Mouse (Mus musculus) hindbrain, embryonic 12.5 days (tissue): Measurements from ENCODE around the gene C2cd4b. TPM values are rescaled to one million over a fixed set of nuclear protein-coding genes. Genes with fewer than 3 reads are reported as not detected.

Source experiments
- ATAC-seq: fragments of 200-750 bp; cut with Nextera tagmentation; 2 replicates; pipeline ENCODE4 v1.8.0; 2017; ENCODE audit warnings: moderate TSS enrichment; ENCODE audit not compliant: low FRiP score
- H3K27ac ChIP-seq: fragments of 300-500 bp; sonication (generic); 2 replicates; pipeline ENCODE4 v1.5.1; 2016; ENCODE audit warnings: mild to moderate bottlenecking
- H3K27me3 ChIP-seq: fragments of 300-500 bp; sonication (generic); 2 replicates; pipeline ENCODE4 v1.6.1; 2016; ENCODE audit warnings: mild to moderate bottlenecking
- H3K36me3 ChIP-seq: fragments of 300-500 bp; sonication (generic); 2 replicates; pipeline ENCODE4 v1.6.1; 2016; ENCODE audit warnings: mild to moderate bottlenecking
- H3K4me1 ChIP-seq: fragments of 300-500 bp; sonication (generic); 2 replicates; pipeline ENCODE4 v1.6.1; 2016
- H3K4me2 ChIP-seq: fragments of 300-500 bp; sonication (generic); replicated peaks from 2 replicates; pipeline ENCODE4 v1.6.1; 2016; ENCODE audit warnings: mild to moderate bottlenecking
- H3K4me3 ChIP-seq: fragments of 300-500 bp; sonication (generic); 2 replicates; pipeline ENCODE4 v1.5.1; 2016; ENCODE audit warnings: mild to moderate bottlenecking
- H3K9ac ChIP-seq: fragments of 300-500 bp; sonication (generic); 2 replicates; pipeline ENCODE4 v1.6.1; 2016; ENCODE audit warnings: mild to moderate bottlenecking, moderate library complexity
- H3K9me3 ChIP-seq: fragments of 300-500 bp; sonication (generic); replicated peaks from 2 replicates; pipeline ENCODE4 v1.6.1; 2016; ENCODE audit warnings: mild to moderate bottlenecking
- WGBS: fragments of 180-500 bp; shearing (Covaris S2); methylation state at CpG from one replicate; pipeline ENCODE4 v1.1.7; 2016; 5-methylcytosine and 5-hydroxymethylcytosine counted together
- polyA plus RNA-seq: library from polyadenylated mRNA; unstranded; fragments of >200 nt; fragmentation: Nextera tagmentation; extraction: Ambion mirVana; gene quantifications from 2 replicates; pipeline ENCODE4 v1.2.1, GENCODE M21; 2016

Gene C2cd4b
- polyA plus RNA-seq, result 0.33 and 0.52 TPM in 2 replicates

DNA sequence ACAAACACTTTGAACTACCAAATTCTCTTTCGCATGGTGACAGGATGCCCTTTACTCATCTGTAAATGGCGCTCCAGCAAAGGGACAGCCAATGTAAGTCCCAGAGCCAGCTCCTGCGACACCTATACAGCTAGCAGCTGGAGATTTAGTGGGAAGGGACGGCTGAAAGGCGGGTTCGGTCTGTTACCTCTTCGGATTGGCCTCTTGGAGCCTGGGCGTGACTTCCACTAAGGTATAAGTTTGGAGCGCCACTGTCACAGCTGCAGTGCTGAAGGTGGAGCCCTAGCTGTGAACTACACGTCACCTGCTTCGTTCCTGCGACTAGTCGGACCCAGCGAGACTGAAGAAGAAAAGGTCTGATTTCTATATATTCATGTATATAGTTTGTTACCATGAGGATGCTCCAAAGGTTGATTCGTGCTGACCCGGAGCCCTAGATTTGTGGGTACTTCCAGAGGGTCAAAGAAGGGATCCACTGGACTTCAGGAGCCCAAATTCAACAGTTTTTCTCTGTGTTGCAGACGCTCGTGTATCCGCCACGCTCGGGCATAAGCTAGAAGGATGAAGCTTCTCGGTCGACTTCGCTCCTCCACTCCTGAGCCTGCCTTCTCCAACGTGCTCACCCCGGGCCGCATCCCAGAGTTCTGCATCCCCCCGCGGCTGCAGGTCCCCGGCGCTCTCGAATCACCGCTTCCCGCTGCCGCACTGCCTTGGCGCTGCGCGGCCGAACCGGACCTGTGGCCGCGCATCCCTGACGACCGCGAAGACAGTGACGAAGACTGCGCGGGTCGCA lies at the start of gene C2cd4b:
C2cd4b (plus strand) TSS at position 275 of the 793 bp plus-strand sequence.
- Histone ChIP-seq H3K9ac (peak within 1 kb of the TSS; percentile 71), H3K27me3 (peaks cover 26% of the 10 kb centered on the region), H3K27ac (peak within 1 kb of the TSS; percentile 85), H3K4me1 (peaks cover 13% of the 10 kb centered on the region), H3K4me2 (peak within 1 kb of the TSS; percentile 94), H3K4me3 (peak within 1 kb of the TSS; percentile 68), H3K36me3 (no peaks in the 10 kb centered on the region), H3K9me3 (no peaks in the 10 kb centered on the region)
- ATAC-seq, result peak; percentile 41
- 3% methylated on average over 49 of the region's 49 CpGs for WGBS

DNA sequence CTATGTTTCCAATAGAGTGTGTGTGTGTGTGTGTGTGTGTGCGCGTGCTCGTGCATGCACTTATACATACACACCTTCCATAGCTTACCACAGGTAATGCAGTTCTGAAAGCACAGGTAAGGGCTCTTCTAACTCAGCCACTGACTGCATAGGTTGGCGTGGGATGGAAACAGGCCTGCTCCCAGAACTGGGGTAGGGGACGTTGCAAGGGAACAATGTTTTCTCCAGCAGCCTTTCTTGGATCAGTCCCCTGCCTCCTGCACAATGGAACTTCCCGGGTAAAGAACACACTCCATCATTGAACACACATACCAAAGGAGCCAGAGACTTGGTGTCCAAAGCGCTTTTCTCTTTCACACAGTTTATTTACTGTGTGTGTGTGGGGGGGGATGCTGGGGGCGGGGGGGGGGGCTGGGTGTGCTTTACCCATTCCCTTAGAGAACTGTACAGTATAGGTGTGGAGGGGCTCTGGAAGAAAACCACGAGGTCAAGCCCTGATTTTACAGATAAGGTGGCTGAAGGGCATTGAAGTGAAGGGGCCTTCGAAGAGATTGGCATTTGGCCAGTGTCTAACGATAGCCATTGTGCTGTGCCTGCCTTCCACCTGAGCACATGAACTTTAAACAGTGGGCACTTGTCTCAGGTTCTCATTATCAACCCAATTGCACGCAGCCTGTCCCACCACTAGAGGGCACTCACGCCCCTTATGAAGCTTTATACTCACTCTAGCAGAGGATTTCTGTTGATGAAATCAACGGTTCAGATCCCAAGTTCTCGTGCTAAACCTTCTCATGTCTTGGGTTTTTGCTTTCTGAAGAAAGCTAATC lies 48.0 kb upstream of the C2cd4b start:
- WGBS, result 39% methylated on average over 15 of the region's 15 CpGs
- Histone ChIP-seq H3K9me3 (no peaks in the 10 kb centered on the region), H3K4me2 (no peak overlapping the region), H3K4me3 (no peak overlapping the region), H3K9ac (no peak overlapping the region), H3K27me3 (no peaks in the 10 kb centered on the region), H3K4me1 (no peaks in the 10 kb centered on the region; the same call in 1 of the 2 replicates), H3K27ac (no peak overlapping the region), H3K36me3 (no peaks in the 10 kb centered on the region)
- ATAC-seq, result no peak

DNA sequence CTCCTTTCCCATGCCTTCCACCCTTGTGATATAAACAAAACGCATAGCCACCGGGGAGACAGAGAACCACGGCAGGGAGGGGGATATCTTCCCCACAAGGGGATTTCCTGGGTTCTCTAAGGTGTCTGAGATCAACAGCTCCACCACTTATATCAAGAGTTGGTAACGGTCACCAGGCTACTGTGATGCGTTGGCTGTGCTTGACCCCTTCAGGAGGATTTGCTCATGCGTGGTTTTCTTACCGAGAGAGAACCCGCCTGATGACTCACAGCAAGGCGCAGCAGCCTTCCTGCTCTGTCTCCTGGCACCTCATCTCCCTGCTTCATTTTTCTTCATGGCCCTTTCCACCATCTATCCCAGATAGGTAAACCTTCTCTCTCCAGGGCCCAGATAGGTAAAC lies 47.1 kb upstream of the C2cd4b start:
- no peak for ATAC-seq
- Histone ChIP-seq H3K4me1 (no peaks in the 10 kb centered on the region; the same call in 1 of the 2 replicates), H3K4me2 (no peak overlapping the region), H3K9me3 (no peaks in the 10 kb centered on the region), H3K36me3 (no peaks in the 10 kb centered on the region), H3K27me3 (no peaks in the 10 kb centered on the region), H3K27ac (no peak overlapping the region), H3K4me3 (no peak overlapping the region), H3K9ac (no peak overlapping the region)
- 85% methylated on average over 9 of the region's 9 CpGs for WGBS

DNA sequence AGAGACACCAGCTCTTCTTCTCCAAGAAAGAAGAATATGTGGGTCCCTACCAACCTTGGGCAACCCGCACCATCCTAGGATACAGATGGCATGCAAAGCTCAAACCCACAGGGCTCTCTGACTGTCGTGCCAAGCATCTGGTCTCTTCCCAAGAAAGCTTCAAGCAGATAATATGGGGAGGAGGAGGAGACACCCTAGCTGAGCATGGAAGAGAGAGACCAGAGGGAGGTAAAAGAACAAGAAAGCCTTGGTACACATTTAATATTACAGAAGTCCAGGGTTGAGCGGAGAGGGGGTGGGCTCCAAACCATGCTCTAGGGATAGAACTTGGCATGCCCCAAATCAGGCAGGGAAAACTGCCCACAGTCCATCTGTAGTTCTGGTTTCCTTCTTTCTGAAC lies 42.2 kb upstream of the C2cd4b start:
- Histone ChIP-seq H3K9me3 (no peaks in the 10 kb centered on the region), H3K4me1 (0 out of 2 replicates have a peak, but pooled peaks cover 4% of the 10 kb centered on the region), H3K36me3 (no peaks in the 10 kb centered on the region), H3K9ac (no peak overlapping the region), H3K4me2 (no peak overlapping the region), H3K27ac (no peak overlapping the region), H3K27me3 (no peaks in the 10 kb centered on the region), H3K4me3 (no peak overlapping the region)
- 97% methylated on average over 3 of the region's 3 CpGs for WGBS
- ATAC-seq, result no peak

DNA sequence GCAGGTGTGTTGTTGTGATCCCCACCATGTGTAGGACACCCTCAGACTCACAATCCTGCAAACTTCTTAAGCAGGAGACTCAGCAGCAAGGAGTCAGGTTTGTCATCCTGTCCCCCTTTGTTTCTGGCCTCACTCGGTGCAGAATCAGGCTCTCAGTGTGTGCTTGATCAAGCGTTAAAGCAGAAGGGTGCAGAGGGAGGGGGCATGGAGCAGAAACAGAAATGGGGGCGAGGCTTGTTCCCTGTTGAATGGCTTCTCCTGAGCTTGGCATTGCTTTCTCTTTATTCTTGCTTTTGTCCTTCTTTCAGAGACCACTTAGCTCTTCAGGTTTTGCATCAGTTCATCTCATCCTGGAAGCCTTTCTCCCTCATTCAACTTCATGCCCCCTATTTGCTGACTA lies 40.6 kb upstream of the C2cd4b start:
- Histone ChIP-seq H3K4me1 (0 out of 2 replicates have a peak, but pooled peaks cover 4% of the 10 kb centered on the region), H3K4me2 (no peak overlapping the region), H3K27me3 (no peaks in the 10 kb centered on the region), H3K27ac (no peak overlapping the region), H3K9me3 (no peaks in the 10 kb centered on the region), H3K9ac (no peak overlapping the region), H3K36me3 (no peaks in the 10 kb centered on the region), H3K4me3 (no peak overlapping the region)
- WGBS, result 22% methylated on average over 3 of the region's 3 CpGs
- ATAC-seq, result no peak

DNA sequence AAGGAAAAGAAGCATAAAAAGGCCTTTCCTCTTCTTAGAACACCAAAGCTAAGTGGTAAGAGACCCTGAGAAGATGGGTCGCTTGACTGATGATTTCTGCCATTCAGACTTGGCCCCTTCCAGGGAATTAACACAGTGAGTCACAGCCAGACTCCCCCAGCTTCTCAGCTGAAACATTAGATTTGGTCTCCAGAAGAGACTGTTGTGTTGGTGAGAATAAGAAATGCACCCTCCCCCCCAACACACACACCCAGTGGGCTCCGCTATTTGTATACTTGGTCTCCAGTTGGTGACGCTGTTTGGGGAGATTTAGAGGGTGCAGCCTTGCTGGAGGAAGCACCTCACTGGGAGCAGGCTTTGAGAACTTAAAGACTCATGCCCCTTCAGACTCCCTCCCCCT lies 39.1 kb upstream of the C2cd4b start:
- 71% methylated on average over 3 of the region's 3 CpGs for WGBS
- H3K27ac ChIP-seq, result no peak overlapping the region
- no peak for ATAC-seq

DNA sequence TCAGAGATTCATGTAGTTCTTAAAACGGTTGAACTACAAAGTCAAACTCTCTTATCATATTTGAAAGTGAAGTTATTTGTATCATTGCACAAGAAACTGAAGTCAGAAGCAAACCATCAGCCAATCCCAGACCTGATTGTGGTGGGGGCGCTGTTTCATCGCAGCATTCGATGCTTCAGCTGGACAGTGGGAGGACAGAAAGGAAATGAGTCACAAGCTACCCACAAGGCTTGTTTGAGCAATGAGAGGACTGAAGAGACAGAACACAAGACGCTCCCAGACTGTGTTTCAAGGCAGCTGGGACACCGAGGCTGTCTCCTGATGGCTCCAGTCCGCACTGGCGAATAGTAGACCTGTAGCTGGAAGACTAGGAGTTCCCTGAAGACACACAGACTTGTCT lies 36.9 kb upstream of the C2cd4b start:
- no peak overlapping the region for H3K4me2 ChIP-seq
- no peaks in the 10 kb centered on the region for H3K36me3 ChIP-seq
- 0 out of 2 replicates have a peak, but pooled peaks cover 4% of the 10 kb centered on the region for H3K4me1 ChIP-seq
- 84% methylated on average over 8 of the region's 8 CpGs for WGBS
- no peaks in the 10 kb centered on the region for H3K9me3 ChIP-seq
- no peak overlapping the region for H3K9ac ChIP-seq
- no peak overlapping the region for H3K27ac ChIP-seq
- no peak overlapping the region for H3K4me3 ChIP-seq
- no peak for ATAC-seq
- H3K27me3 ChIP-seq, result no peaks in the 10 kb centered on the region

More for the DNA sequence above, 39.1 kb upstream of the C2cd4b start:
- no peak overlapping the region for H3K4me3 ChIP-seq
- H3K27me3 ChIP-seq, result no peaks in the 10 kb centered on the region
- H3K9ac ChIP-seq, result no peak overlapping the region
- H3K36me3 ChIP-seq, result no peaks in the 10 kb centered on the region
- no peak overlapping the region for H3K4me2 ChIP-seq
- 0 out of 2 replicates have a peak, but pooled peaks cover 4% of the 10 kb centered on the region for H3K4me1 ChIP-seq
- no peaks in the 10 kb centered on the region for H3K9me3 ChIP-seq

DNA sequence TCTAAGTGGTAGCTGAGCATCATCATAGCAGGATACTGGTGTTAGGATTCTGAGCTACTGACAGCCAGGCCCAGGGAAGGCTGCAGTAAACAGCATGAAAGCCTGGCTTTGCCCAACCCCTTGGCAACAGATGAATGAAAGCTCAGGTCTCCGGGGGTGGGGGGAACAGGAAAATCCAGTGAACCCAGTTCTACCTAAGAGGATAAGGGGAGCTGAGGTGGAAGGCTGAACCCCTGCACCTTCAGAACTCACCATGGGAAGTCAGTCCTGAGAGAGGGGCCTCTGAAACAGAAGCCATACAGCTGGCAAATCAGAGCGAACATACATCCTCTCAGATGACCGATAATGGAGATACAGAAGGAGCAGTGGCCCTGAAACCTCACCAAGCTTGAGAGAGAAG lies 34.0 kb upstream of the C2cd4b start:
- no peaks in the 10 kb centered on the region for H3K4me1 ChIP-seq
- no peak overlapping the region for H3K4me2 ChIP-seq
- H3K27ac ChIP-seq, result no peak overlapping the region
- no peaks in the 10 kb centered on the region for H3K27me3 ChIP-seq
- no peaks in the 10 kb centered on the region for H3K9me3 ChIP-seq
- no peaks in the 10 kb centered on the region for H3K36me3 ChIP-seq
- 74% methylated on average over 3 of the region's 3 CpGs for WGBS
- H3K4me3 ChIP-seq, result no peak overlapping the region
- no peak for ATAC-seq
- H3K9ac ChIP-seq, result no peak overlapping the region

DNA sequence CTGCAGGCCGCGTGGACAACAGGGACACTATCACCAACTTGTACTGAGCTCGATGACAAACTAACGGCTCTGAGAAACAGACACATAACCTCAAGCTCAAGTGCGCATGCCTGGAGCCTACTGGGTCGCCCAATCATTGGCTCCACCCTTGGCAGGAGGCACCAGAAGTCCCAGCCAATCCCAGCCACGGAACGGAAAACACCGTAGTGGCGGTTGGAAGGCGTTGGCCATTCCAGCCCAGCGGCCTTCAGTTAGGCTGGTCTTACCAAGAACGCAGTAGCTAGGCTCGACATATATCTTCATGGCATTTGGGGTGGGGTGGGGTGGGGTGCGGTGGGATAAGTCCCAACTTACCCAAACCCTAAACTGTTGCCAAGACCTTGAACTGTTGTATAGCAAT lies 25.5 kb upstream of the C2cd4b start:
- Histone ChIP-seq H3K36me3 (no peaks in the 10 kb centered on the region), H3K4me3 (no peak overlapping the region), H3K9ac (no peak overlapping the region), H3K4me1 (no peaks in the 10 kb centered on the region), H3K27me3 (no peaks in the 10 kb centered on the region), H3K27ac (no peak overlapping the region), H3K9me3 (no peaks in the 10 kb centered on the region), H3K4me2 (no peak overlapping the region)
- 95% methylated on average over 15 of the region's 15 CpGs for WGBS
- no peak for ATAC-seq

DNA sequence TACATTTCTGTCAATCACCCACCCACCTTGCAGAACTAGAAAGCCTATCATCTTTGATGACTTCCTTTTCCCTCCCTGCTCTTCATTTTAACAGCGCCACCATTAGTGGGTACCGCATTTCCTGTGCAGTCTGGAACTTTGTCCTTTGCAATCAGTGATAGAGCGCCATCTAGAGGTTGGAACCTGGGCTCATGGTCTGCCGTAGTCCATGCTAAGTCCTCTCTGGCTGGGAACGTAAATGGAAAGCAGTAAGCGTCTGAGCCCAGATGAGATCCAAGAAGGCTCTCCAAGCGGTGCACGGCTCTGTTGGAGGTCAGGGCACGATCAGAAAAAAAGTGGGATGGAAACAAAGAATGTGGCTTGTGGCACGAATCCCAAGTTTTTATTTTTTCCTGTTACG lies 23.8 kb upstream of the C2cd4b start:
- WGBS, result 49% methylated on average over 11 of the region's 11 CpGs

DNA sequence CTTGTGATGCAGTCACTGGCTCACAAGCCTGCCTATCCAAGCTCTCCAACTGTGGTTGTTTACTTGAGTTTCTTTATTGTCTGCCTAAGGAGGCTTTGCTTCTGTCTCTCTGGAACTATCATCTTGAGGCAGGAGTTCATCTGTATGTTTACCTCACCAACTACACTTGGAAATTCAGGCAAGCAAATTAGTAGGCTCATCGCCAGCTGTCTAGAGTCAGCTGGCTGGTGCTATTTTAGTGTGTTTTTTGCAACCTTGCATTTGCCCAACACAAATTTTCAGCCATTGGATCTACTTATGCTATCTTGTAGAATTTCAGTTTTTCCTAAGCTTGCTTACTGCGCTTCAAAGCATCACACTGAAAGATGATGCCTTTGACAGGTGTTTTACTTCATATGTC lies 18.0 kb upstream of the C2cd4b start:
- no peak for ATAC-seq
- Histone ChIP-seq H3K36me3 (no peaks in the 10 kb centered on the region), H3K4me1 (no peaks in the 10 kb centered on the region), H3K4me3 (no peak overlapping the region), H3K9ac (no peak overlapping the region), H3K27ac (no peak overlapping the region), H3K4me2 (no peak overlapping the region), H3K9me3 (no peaks in the 10 kb centered on the region), H3K27me3 (no peaks in the 10 kb centered on the region)
- WGBS, result 94% methylated on average over 2 of the region's 2 CpGs

More for the DNA sequence above, 23.8 kb upstream of the C2cd4b start:
- no peak overlapping the region for H3K4me3 ChIP-seq
- no peaks in the 10 kb centered on the region for H3K36me3 ChIP-seq
- H3K27ac ChIP-seq, result no peak overlapping the region
- no peaks in the 10 kb centered on the region for H3K27me3 ChIP-seq
- H3K9ac ChIP-seq, result no peak overlapping the region
- no peaks in the 10 kb centered on the region for H3K4me1 ChIP-seq
- H3K9me3 ChIP-seq, result no peaks in the 10 kb centered on the region
- ATAC-seq, result no peak
- H3K4me2 ChIP-seq, result no peak overlapping the region

DNA sequence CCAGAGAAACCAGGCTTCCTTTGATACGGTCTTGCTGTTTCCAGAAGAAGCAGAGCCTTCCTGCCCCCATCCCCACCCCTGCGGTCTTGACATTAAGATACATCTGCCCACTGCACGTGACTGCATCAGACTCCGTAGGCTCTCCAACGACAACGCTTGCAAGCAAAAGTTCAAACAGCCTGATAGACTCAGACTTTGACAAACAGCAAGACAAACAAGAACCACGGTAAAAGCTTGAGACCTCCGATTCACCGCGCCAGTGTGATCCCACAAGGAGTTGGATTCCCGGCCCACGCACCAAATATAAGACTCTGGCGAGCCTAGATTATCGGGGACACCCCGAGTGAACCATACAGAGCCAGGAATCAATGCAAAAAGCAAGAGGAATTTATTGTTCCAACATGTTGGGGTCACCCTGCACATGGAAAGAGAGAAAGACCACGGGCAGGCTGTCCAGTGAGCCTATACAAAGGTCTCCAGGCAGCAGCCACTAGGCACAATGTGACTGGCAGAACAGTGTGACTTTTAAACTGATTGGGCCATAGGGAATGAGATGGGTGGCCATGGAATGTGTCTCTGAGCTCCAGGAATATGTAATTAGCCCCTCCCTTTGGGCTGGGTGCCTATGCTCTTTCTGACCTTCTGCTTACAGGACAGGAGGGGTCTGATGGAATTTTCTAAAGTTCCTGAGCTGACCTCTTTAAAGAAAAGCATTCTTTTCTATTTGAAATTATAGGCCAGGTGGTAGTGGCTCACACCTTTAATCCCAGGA lies 5.6 kb upstream of the C2cd4b start:
- ATAC-seq, result no peak
- 82% methylated on average over 16 of the region's 16 CpGs for WGBS
- H3K4me1 ChIP-seq, result no peaks in the 10 kb centered on the region
- no peak overlapping the region for H3K27ac ChIP-seq
- no peak overlapping the region for H3K4me2 ChIP-seq
- no peaks in the 10 kb centered on the region for H3K9me3 ChIP-seq
- H3K27me3 ChIP-seq, result peaks cover 9% of the 10 kb centered on the region
- no peak overlapping the region for H3K9ac ChIP-seq
- no peaks in the 10 kb centered on the region for H3K36me3 ChIP-seq
- H3K4me3 ChIP-seq, result no peak overlapping the region
